Mouse (Mus musculus): ENCODE measurements around the gene Pax7. TPM values are rescaled to one million over a fixed set of nuclear protein-coding genes. Genes with fewer than 3 reads are reported as not detected.

Pax7 gene
- polyA plus RNA-seq (2015; fragmentation: Nextera tagmentation; extraction: Ambion mirVana), result 0.90 and 0.92 TPM in 2 replicates

GRCm38 (mm10) chr4:139833036-139833634 is at the start of gene Pax7:
Gene Pax7 (minus strand): TSS chr4:139833528.
- Histone ChIP-seq H3K27ac (peak within 1 kb of the TSS; percentile 28; the same call in 1 of the 2 replicates), H3K27me3 (peaks cover 100% of the 10 kb centered on the region), H3K9ac (0 out of 2 replicates have a peak within 1 kb of the TSS, but pooled peaks have one; percentile 48), H3K4me1 (peaks cover 17% of the 10 kb centered on the region), H3K36me3 (no peaks in the 10 kb centered on the region), H3K4me2 (replicated peaks) (peak within 1 kb of the TSS; percentile 48), H3K4me3 (peak within 1 kb of the TSS; percentile 31), H3K9me3 (no peaks in the 10 kb centered on the region)
- 1% methylated on average over 39 of the region's 41 CpGs for WGBS
- 0 out of 2 replicates have a peak, but pooled peaks have one; percentile 41 for ATAC-seq (ENCODE audit: low FRiP score, low read depth)

GRCm38 (mm10) chr4:139881796-139882195 is 48.5 kb upstream of the Pax7 start:
- Histone ChIP-seq H3K36me3 (no peaks in the 10 kb centered on the region), H3K9ac (no peak overlapping the region), H3K27me3 (no peaks in the 10 kb centered on the region), H3K4me2 (replicated peaks) (no peak overlapping the region), H3K27ac (no peak overlapping the region), H3K9me3 (no peaks in the 10 kb centered on the region), H3K4me1 (no peaks in the 10 kb centered on the region), H3K4me3 (no peak overlapping the region)
- ATAC-seq (ENCODE audit: low FRiP score, low read depth), result no peak

GRCm38 (mm10) chr4:139879324-139879723 is 46.0 kb upstream of the Pax7 start:
- H3K4me2 ChIP-seq (replicated peaks), result no peak overlapping the region
- no peak overlapping the region for H3K27ac ChIP-seq
- H3K9ac ChIP-seq, result no peak overlapping the region
- H3K36me3 ChIP-seq, result no peaks in the 10 kb centered on the region
- no peaks in the 10 kb centered on the region for H3K4me1 ChIP-seq
- WGBS, result 74% methylated on average over 7 of the region's 7 CpGs
- H3K27me3 ChIP-seq, result no peaks in the 10 kb centered on the region
- no peaks in the 10 kb centered on the region for H3K9me3 ChIP-seq
- H3K4me3 ChIP-seq, result no peak overlapping the region
- no peak for ATAC-seq (ENCODE audit: low FRiP score, low read depth)

GRCm38 (mm10) chr4:139878443-139878842 is 45.1 kb upstream of the Pax7 start:
- no peak overlapping the region for H3K4me3 ChIP-seq
- 73% methylated on average over 4 of the region's 4 CpGs for WGBS
- no peak overlapping the region for H3K9ac ChIP-seq
- no peak overlapping the region for H3K27ac ChIP-seq
- no peak overlapping the region for H3K4me2 ChIP-seq (replicated peaks)
- no peaks in the 10 kb centered on the region for H3K36me3 ChIP-seq
- no peaks in the 10 kb centered on the region for H3K27me3 ChIP-seq
- no peaks in the 10 kb centered on the region for H3K9me3 ChIP-seq
- H3K4me1 ChIP-seq, result no peaks in the 10 kb centered on the region
- no peak for ATAC-seq (ENCODE audit: low FRiP score, low read depth)

- Histone ChIP-seq H3K27ac (no peak overlapping the region), H3K27me3 (peaks cover 3% of the 10 kb centered on the region; the same call in 1 of the 2 replicates), H3K9me3 (no peaks in the 10 kb centered on the region), H3K9ac (no peak overlapping the region), H3K36me3 (no peaks in the 10 kb centered on the region), H3K4me2 (replicated peaks) (no peak overlapping the region), H3K4me3 (no peak overlapping the region), H3K4me1 (no peaks in the 10 kb centered on the region)
- ATAC-seq (ENCODE audit: low FRiP score, low read depth), result peak; percentile 40; the same call in 1 of the 2 replicates
- whole genome bisulfite sequencing, result 14% methylated on average over 4 of the region's 4 CpGs
Observed at GRCm38 (mm10) chr4:139877269-139877668, 43.9 kb upstream of the Pax7 start.

GRCm38 (mm10) chr4:139872595-139872994 is 39.3 kb upstream of the Pax7 start:
- 9% methylated on average over 3 of the region's 3 CpGs for WGBS
- H3K36me3 ChIP-seq, result no peaks in the 10 kb centered on the region
- H3K4me2 ChIP-seq (replicated peaks), result no peak overlapping the region
- no peak overlapping the region for H3K9ac ChIP-seq
- no peak overlapping the region for H3K27ac ChIP-seq
- H3K4me1 ChIP-seq, result no peaks in the 10 kb centered on the region
- ATAC-seq (ENCODE audit: low FRiP score, low read depth), result no peak
- H3K27me3 ChIP-seq, result peaks cover 13% of the 10 kb centered on the region
- no peak overlapping the region for H3K4me3 ChIP-seq
- no peaks in the 10 kb centered on the region for H3K9me3 ChIP-seq

- no peak overlapping the region for H3K4me2 ChIP-seq (replicated peaks)
- H3K27me3 ChIP-seq, result peaks cover 13% of the 10 kb centered on the region
- no peak overlapping the region for H3K4me3 ChIP-seq
- H3K27ac ChIP-seq, result no peak overlapping the region
- H3K9ac ChIP-seq, result no peak overlapping the region
- H3K9me3 ChIP-seq, result no peaks in the 10 kb centered on the region
- 21% methylated on average over 12 of the region's 12 CpGs for WGBS
- H3K4me1 ChIP-seq, result no peaks in the 10 kb centered on the region
- no peaks in the 10 kb centered on the region for H3K36me3 ChIP-seq
- no peak; the same call in 1 of the 2 replicates for ATAC-seq (ENCODE audit: low FRiP score, low read depth)
Observed at GRCm38 (mm10) chr4:139871699-139872098, 38.4 kb upstream of the Pax7 start.

- Histone ChIP-seq H3K4me1 (no peaks in the 10 kb centered on the region), H3K4me3 (no peak overlapping the region), H3K9ac (no peak overlapping the region), H3K27me3 (peaks cover 18% of the 10 kb centered on the region; the same call in 1 of the 2 replicates), H3K4me2 (replicated peaks) (no peak overlapping the region), H3K9me3 (no peaks in the 10 kb centered on the region), H3K36me3 (no peaks in the 10 kb centered on the region), H3K27ac (no peak overlapping the region)
- 90% methylated on average over 1 of the region's 1 CpGs for WGBS
- ATAC-seq (ENCODE audit: low FRiP score, low read depth), result no peak
Observed at GRCm38 (mm10) chr4:139863218-139863617, 29.9 kb upstream of the Pax7 start.

- 2% methylated on average over 9 of the region's 13 CpGs for WGBS
- no peak for ATAC-seq (ENCODE audit: low FRiP score, low read depth)
Observed at GRCm38 (mm10) chr4:139858635-139859176, 25.4 kb upstream of the Pax7 start.

GRCm38 (mm10) chr4:139852219-139853035 is 19.1 kb upstream of the Pax7 start:
- Histone ChIP-seq H3K9ac (no peak overlapping the region), H3K4me2 (replicated peaks) (0 out of 2 replicates have a peak overlapping the region, but pooled peaks have one; percentile 4)

More at GRCm38 (mm10) chr4:139858635-139859176, 25.4 kb upstream of the Pax7 start:
- no peaks in the 10 kb centered on the region for H3K36me3 ChIP-seq
- no peak overlapping the region for H3K4me3 ChIP-seq
- no peaks in the 10 kb centered on the region for H3K9me3 ChIP-seq
- no peaks in the 10 kb centered on the region for H3K4me1 ChIP-seq
- no peak overlapping the region for H3K4me2 ChIP-seq (replicated peaks)
- peaks cover 63% of the 10 kb centered on the region for H3K27me3 ChIP-seq
- no peak overlapping the region for H3K9ac ChIP-seq
- H3K27ac ChIP-seq, result no peak overlapping the region

GRCm38 (mm10) chr4:139851387-139851786 is 18.1 kb upstream of the Pax7 start:
- Histone ChIP-seq H3K27me3 (peaks cover 92% of the 10 kb centered on the region), H3K27ac (no peak overlapping the region), H3K9me3 (peaks cover 5% of the 10 kb centered on the region; the same call in 1 of the 2 replicates), H3K4me2 (replicated peaks) (no peak overlapping the region), H3K36me3 (no peaks in the 10 kb centered on the region), H3K4me3 (no peak overlapping the region), H3K9ac (no peak overlapping the region), H3K4me1 (peaks cover 6% of the 10 kb centered on the region; the same call in 1 of the 2 replicates)
- ATAC-seq (ENCODE audit: low FRiP score, low read depth), result no peak
- 10% methylated on average over 15 of the region's 15 CpGs for WGBS

More at GRCm38 (mm10) chr4:139852219-139853035, 19.1 kb upstream of the Pax7 start:
- Histone ChIP-seq H3K27me3 (peaks cover 95% of the 10 kb centered on the region), H3K36me3 (no peaks in the 10 kb centered on the region), H3K9me3 (peaks cover 5% of the 10 kb centered on the region; the same call in 1 of the 2 replicates), H3K4me1 (peaks cover 6% of the 10 kb centered on the region; the same call in 1 of the 2 replicates), H3K27ac (no peak overlapping the region), H3K4me3 (peak overlapping the region; percentile 1; the same call in 1 of the 2 replicates)
- no peak for ATAC-seq (ENCODE audit: low FRiP score, low read depth)
- WGBS, result 3% methylated on average over 25 of the region's 25 CpGs

Data from limb, embryonic 13.5 days (tissue).